Mouse (Mus musculus): ENCODE results near the gene Pde6c.
A peak's percentile ranks its signal among the peaks of the same experiment; 100 is the strongest.

The Pde6c gene

GRCm38 (mm10) chr19:38143540-38144271 is 11.1 kb downstream of the Pde6c start:
- no peak for DNase-seq (ENCODE audit: low spot score)

GRCm38 (mm10) chr19:38156243-38156642 is 23.7 kb downstream of the Pde6c start:
- DNase-seq (ENCODE audit: low spot score) = no peak

- no peak for DNase-seq (ENCODE audit: low spot score)
These were observed 29.2 kb downstream of the Pde6c start for GRCm38 (mm10) chr19:38161648-38162354.

- DNase-seq (ENCODE audit: low spot score) = no peak
These were observed 32.1 kb downstream of the Pde6c start for GRCm38 (mm10) chr19:38164633-38165032.

GRCm38 (mm10) chr19:38179675-38180074 is 47.1 kb downstream of the Pde6c start:
- no peak for DNase-seq (ENCODE audit: low spot score)

GRCm38 (mm10) chr19:38186631-38187344 is 54.2 kb downstream of the Pde6c start:
- DNase-seq (ENCODE audit: low spot score) = no peak

- no peak for DNase-seq (ENCODE audit: low spot score)
These were observed 54.7 kb downstream of the Pde6c start for GRCm38 (mm10) chr19:38187345-38187680.

GRCm38 (mm10) chr19:38190606-38191005 is 58.0 kb downstream of the Pde6c start:
- no peak for DNase-seq (ENCODE audit: low spot score)

- DNase-seq (ENCODE audit: low spot score) = no peak
These were observed 58.9 kb downstream of the Pde6c start for GRCm38 (mm10) chr19:38191446-38191845.

- no peak for DNase-seq (ENCODE audit: low spot score)
These were observed 62.7 kb downstream of the Pde6c start for GRCm38 (mm10) chr19:38195245-38195644.

- peak; percentile 34 for DNase-seq (ENCODE audit: low spot score)
These were observed 66.2 kb downstream of the Pde6c start for GRCm38 (mm10) chr19:38198731-38199130.

- peak; percentile 44 for DNase-seq (ENCODE audit: low spot score)
These were observed 74.1 kb downstream of the Pde6c start for GRCm38 (mm10) chr19:38206669-38207068.

GRCm38 (mm10) chr19:38217696-38218095 is 85.1 kb downstream of the Pde6c start:
- DNase-seq (ENCODE audit: low spot score) = no peak

GRCm38 (mm10) chr19:38223356-38223904 is 90.8 kb downstream of the Pde6c start:
- DNase-seq (ENCODE audit: low spot score) = peak; percentile 6

- peak; percentile 93 for DNase-seq (ENCODE audit: low spot score)
These were observed 91.5 kb downstream of the Pde6c start, which contains the start of gene Fra10ac1 for GRCm38 (mm10) chr19:38223905-38224684. Gene Fra10ac1, minus strand, starts transcription at chr19:38224156.

- DNase-seq (ENCODE audit: low spot score) = peak; percentile 37
These were observed 92.1 kb downstream of the Pde6c start for GRCm38 (mm10) chr19:38224685-38225060.

- no peak for DNase-seq (ENCODE audit: low spot score)
These were observed 96.1 kb downstream of the Pde6c start for GRCm38 (mm10) chr19:38228699-38229098.

- no peak for DNase-seq (ENCODE audit: low spot score)
These were observed 99.5 kb downstream of the Pde6c start for GRCm38 (mm10) chr19:38232087-38232486.

GRCm38 (mm10) chr19:38232516-38232915 is 99.9 kb downstream of the Pde6c start:
- no peak for DNase-seq (ENCODE audit: low spot score)

Measured in retina, embryonic 14.5 days (tissue).